Mouse (Mus musculus) retina, postnatal 1 day (tissue): ENCODE data around the gene Fam155a.

ENCODE experiments used
- DNase-seq: peaks from one replicate; pipeline ENCODE4 v3.0.0-alpha.2; 2012

The Fam155a gene

GRCm38 (mm10) chr8:9167995-9168394, 603.0 kb downstream of the Fam155a start:
- DNase-seq = no peak

GRCm38 (mm10) chr8:9161606-9162005, 609.4 kb downstream of the Fam155a start:
- DNase-seq = no peak

- no peak for DNase-seq
Measured at GRCm38 (mm10) chr8:9159322-9159721, 611.6 kb downstream of the Fam155a start.

GRCm38 (mm10) chr8:9158652-9159051, 612.3 kb downstream of the Fam155a start:
- DNase-seq = peak; percentile 34

- DNase-seq = peak; percentile 73
Measured at GRCm38 (mm10) chr8:9157141-9157781, 613.7 kb downstream of the Fam155a start.
